In the genomic region with DNA sequence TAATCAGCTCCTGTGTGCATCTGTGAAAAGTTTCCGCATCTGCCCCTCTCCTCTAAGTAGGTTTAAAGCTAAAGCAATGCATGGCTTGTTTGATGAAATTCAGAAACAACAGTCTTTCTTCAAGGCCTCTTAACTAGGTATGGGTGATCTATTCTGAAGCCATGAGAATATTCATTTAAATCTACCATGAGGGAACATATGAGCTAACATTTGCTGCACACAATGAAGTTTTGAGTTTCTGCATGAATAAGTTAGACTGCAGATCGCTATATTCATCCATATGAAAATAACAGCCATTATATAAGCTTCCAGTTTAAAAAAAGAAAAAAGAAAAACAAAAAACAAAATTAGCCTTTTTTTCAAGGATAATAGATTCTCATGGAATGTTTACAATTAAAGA, we compare ENCODE assay signal across 25 mouse cellular contexts.
"Had no signal": no experiment of that assay in that cellular context is flagged by ENCODE, and none has a peak within 500 bp of the region (broad histone marks: within the 10 kb centered on the region; RNA-seq: fewer than 3 reads in every experiment).

No protein-coding gene starts in this region.

- H3K9me3 ChIP-seq: heart, embryonic 13.5 days; heart, embryonic 15.5 days; hindbrain, embryonic 13.5 days; hindbrain, embryonic 15.5 days; kidney, embryonic 15.5 days; limb, embryonic 13.5 days; limb, embryonic 15.5 days; liver, embryonic 12.5 days had no signal

- H3K27ac ChIP-seq: heart, adult 2 months; heart, embryonic 13.5 days; heart, embryonic 15.5 days; hindbrain, embryonic 13.5 days; hindbrain, embryonic 15.5 days; hindbrain, postnatal 0 days; kidney, embryonic 15.5 days; kidney, postnatal 0 days; limb, embryonic 13.5 days; limb, embryonic 15.5 days; liver, embryonic 12.5 days; liver, embryonic 14.5 days had no signal

- DNase-seq: gastrocnemius, postnatal 25 days; heart, adult 11 months; heart, adult 2 months; heart, postnatal 14 days; heart, postnatal 36 days; kidney, adult 11 months; kidney, adult 2 months; kidney, adult 9 months; kidney, postnatal 14 days; kidney, postnatal 36 days; layer of hippocampus, adult 9-11 months; layer of hippocampus, postnatal 36 days; left cerebral cortex, postnatal 4 days had no signal

- ATAC-seq: hindbrain, postnatal 0 days; intestine, embryonic 16.5 days; liver, embryonic 12.5 days had no signal

- H3K27me3 ChIP-seq: heart, embryonic 13.5 days; heart, embryonic 15.5 days; hindbrain, embryonic 13.5 days; hindbrain, embryonic 15.5 days; kidney, embryonic 15.5 days; limb, embryonic 13.5 days; limb, embryonic 15.5 days; liver, embryonic 12.5 days had no signal

- H3K36me3 ChIP-seq: heart, embryonic 13.5 days; heart, embryonic 15.5 days; hindbrain, embryonic 13.5 days; hindbrain, embryonic 15.5 days; kidney, embryonic 15.5 days; limb, embryonic 13.5 days; limb, embryonic 15.5 days; liver, embryonic 12.5 days had no signal

- H3K4me3 ChIP-seq: heart, adult 2 months; heart, embryonic 13.5 days; heart, embryonic 15.5 days; hindbrain, embryonic 13.5 days; hindbrain, embryonic 15.5 days; kidney, embryonic 15.5 days; limb, embryonic 13.5 days; limb, embryonic 15.5 days; liver, embryonic 12.5 days had no signal

- H3K4me1 ChIP-seq: heart, embryonic 13.5 days; heart, embryonic 15.5 days; hindbrain, embryonic 13.5 days; hindbrain, embryonic 15.5 days; kidney, embryonic 15.5 days; limb, embryonic 13.5 days; limb, embryonic 15.5 days; liver, embryonic 12.5 days had no signal
